Mouse (Mus musculus) kidney, adult 9 months (tissue): ENCODE results near the gene Ifitm2.

Experiments used
- DNase-seq: peaks from one replicate; pipeline ENCODE4 v3.0.0; 2022

The Ifitm2 gene

DNA sequence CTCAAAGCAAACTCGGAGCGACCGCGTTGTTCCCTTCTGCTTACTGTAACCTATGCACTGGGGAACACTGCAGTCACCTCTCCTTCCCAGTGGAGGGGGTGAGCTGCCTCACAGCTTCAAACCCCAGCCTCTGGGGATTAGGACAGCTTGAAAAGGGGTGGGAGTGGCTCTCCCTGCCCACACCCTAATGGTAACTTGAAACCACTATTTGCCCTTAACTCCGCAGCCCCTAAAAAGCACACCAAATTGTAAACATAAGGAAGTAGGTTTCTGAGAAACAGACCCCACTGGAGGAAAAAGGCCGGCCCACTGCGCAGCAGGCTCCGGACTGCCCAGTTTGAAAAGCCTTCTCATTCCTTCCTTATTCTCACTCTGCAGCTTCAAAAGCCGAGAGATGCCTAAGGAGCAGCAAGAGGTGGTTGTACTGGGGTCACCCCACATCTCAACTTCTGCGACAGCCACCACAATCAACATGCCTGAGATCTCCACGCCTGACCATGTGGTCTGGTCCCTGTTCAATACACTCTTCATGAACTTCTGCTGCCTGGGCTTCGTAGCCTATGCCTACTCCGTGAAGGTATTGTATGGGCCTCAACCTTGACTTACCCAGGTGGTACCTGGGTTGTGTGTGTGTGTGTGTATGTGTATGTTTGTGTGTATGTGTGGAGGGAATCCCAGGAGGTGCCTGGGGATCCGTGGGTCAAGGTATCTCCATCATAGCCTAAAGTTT, 12.2 kb upstream of the Ifitm2 start:
- DNase-seq = no peak

DNA sequence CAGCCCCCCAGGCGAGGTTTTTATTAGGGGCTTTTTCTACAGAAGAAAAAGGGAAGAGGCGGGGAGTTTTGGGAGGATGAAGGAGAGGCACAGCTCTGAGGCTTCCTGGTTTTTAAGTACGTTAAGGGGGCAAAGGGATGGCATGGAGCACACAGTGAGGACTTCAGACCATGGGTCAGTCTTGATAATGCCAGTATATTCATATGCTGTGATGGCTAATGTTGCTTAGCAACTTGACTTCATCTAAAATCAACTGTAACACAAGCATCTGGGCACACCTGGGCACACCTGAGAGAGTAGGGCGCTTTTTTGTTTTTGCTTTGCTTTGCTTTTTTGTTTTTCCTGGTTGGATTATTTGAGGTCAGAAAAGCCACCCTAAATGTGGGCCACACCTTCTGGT, 11.1 kb upstream of the Ifitm2 start, which contains the start of gene Ifitm1:
Gene Ifitm1, plus strand, starts transcription at position 301 of the 400 bp plus-strand sequence.
- DNase-seq = no peak

DNA sequence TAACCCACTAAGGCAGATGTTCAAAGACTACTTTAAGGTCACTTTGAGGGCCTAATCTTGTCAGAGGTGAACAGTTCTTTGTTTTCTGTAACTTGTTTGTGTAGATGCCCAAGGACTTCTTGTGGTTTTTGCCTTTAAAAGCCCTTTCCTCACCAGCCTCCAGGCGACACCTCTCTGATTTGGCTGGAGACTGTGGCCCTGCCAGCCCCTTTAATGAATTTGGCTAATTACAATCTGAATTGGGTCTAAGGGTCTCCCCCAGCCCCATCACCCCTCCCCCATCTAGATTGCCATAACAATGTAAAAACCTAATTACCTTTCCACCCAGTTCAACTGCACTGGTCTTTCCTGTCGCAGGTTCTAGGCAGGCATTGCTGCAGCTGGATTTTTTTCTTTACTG, 6.9 kb upstream of the Ifitm2 start:
- DNase-seq = no peak

DNA sequence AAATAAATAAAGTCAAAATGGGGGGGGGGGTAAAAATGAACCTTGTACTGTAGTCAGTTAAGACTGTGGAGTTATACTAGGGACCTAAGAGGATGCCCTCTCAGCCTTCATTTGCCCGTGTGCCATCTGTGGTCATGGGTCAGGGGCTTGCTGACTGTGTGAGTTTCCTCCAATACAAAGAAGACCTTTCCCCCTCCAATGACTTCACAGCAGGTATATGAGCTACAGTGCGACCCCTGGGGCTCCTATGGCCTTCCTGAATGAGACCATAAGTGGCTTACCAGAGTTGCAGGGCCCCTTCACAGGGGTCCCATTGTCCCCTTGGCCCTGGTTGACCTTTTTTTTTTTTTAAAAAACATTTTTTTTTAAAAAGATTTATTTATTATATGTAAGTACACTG, 5.6 kb upstream of the Ifitm2 start:
- no peak for DNase-seq

DNA sequence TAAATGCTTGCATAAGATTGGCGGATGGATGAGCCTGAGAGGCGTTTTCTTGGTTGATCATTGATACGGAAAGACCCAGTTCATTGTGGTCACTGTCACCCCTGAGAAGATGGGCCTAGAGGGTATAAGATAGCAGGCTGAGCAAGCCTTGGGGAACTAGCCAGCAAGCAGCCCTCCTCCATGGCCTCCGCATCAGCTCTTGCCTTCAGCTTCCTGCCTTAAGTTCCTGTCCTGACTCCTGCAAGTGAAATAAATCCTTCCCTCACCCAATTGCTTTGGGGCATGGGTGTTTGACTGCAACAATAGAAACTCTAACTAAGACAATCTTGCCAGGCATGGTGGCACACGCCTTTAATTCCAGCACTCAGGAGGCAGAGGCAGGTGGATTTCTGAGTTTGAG, 4.2 kb upstream of the Ifitm2 start:
- no peak for DNase-seq

DNA sequence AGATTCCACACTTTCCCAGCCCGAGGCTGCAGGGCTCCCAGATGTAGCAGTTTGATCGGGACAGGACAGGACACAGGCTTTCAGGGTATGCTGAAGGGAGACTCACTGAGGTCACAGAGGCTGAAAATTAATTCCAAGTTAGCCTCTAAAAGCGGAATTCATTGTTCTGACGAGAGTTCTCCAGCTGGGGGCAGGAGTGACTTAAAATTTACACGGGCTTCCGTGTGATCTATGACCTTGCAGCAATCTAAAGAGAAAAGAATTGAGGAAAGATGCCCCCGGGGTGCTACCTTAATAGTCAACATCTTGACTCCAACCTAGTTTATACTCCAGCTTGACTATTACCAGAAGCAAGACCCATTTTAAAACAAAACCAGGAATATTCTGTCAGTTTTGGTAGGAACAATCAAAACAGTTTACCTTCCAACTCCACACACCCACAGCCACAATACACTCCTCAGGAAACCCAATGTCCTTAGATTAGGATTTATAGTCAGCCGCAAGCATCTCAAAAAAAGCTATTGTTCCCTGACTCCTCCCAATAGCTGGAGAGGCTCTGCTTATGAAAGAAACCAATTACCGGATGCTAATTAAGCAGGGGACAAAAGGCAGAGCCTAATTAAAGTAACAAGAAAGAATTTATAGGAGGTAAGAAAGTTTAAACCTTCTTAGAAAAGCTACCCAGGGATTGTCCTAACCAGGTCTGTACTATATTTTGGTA, 3.6 kb upstream of the Ifitm2 start:
- DNase-seq = peak; percentile 77

DNA sequence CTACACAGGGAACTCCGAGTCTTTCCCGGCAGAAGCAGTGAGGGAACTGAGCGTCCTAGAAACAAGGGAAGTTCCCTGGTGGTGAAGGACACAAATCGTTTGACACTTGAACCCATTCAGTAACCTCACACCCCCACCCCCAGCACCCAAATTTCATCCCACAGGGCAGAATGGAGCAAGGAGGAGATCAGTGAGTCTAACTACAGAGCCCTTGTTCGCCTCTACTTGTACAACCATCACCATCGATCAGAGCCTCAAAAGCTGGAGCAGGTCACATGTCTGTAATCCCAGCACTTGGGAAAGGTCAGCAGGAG, 726 bp upstream of the Ifitm2 start:
- peak; percentile 22 for DNase-seq

DNA sequence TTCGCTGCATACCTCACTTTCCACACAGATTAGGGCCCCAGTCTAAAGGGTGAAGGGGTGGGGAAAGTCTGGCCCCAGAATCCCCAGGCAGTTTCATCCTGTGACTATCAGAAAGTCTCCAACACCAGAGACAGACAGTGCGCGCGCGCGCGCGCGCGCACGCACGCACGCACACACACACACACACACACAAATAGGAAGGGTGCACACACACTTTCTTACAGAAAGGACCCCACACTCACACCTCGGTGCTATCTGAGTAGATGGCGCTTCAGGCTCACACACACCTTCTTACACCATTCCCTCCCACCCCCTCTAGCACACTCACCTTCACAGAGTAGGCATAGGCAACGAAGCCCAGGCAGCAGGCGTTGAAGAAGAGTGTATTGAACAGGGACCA, 445 bp downstream of the Ifitm2 start:
- no peak for DNase-seq

DNA sequence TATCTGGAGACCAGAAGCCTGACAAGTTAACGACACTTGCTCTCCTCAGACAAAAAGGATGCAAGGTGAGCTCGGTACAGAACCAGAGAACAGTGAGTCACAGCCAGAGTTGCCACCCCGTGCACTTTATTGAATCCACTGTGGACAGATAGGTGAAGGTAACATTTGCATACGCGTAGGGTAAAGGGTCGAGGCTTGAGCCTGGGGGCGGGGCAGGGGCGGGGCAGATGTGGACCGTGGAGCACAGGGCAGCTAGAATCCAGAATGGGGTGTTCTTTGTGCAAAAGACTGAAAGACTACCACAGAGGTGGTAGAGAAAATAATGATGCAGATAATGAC, 1.1 kb downstream of the Ifitm2 start:
- DNase-seq = peak; percentile 18

DNA sequence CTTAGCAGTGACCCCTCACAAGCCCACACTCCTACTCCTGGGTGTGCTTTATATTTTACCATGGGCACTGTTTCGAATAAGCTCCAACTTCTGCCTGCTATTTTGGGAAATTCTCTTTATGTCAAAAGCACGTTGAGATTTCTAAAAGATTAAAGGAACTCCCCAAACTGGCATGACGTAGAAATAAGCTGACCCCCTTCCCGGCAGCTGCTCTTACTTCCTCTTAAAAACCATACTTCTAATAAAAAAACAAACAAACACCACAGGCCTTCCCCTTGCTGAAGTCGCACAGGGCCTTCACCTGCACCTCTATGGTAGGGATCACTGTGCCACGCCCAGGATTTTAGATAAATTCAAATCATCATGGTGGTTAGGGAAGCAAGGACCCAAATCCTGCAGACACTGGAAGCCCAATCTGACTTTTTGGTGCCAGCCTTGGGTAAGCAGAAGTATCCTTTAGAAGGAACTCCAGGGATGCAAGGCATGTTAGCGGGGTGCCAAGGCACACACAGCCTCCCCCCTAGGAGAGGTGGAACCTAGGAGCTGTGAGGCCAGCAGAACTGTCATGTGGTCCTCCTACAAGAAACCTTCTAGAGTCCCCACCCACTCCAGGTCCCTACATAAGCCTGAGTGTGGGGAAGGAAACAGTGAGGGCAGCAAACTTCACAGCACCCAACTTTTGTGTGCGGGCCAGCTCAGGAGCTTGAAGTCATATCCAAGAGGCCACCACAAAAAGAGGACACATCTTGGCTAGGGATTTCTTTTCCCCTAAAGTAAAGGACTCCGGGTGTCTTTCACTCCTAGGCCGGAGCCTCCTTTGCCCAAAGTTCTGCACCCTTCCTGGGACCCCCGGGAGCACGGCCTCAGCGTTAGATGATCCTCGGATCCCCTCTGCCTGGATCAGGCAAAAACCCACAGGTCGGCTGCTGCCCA, 1.7 kb downstream of the Ifitm2 start:
- DNase-seq = peak; percentile 27

DNA sequence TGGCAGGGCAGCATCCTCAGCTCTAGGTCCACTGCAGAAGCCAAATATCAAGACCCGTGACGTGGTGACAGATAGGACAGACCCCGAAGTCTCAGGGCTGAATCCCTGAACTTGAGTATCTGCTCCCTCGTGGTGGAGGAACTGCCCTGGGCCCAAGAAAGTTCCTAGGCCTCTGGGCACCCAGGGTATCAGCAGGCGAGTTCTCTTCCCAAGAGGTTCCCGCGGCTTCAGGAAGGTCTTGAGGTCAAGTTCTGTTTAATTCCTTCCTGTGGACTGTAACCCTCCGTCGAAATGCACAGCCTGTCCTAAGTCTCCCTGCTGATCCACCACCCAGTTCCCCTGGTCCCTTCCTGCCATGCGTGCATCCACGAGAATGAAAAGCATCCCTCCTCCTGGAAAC, 2.7 kb downstream of the Ifitm2 start:
- peak; percentile 28 for DNase-seq

DNA sequence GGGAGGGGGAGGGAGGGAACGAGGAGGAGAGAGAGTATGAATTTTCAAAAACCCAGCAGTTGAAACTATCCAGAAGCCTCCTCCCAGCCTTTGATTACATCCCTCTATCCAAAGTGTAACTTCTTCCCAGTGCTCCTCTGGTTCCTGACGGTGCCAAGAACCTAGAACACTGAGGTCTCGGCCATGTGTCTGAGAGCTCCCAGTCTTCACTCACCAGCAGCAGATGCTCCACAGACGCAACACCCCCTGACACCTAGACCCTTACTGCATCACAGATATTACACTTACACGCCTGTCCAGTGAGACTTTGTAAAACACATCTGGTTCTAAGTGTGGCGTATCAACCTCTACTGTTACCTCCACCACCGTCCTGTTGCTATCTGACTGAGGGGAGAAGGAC, 3.3 kb downstream of the Ifitm2 start:
- DNase-seq = no peak

DNA sequence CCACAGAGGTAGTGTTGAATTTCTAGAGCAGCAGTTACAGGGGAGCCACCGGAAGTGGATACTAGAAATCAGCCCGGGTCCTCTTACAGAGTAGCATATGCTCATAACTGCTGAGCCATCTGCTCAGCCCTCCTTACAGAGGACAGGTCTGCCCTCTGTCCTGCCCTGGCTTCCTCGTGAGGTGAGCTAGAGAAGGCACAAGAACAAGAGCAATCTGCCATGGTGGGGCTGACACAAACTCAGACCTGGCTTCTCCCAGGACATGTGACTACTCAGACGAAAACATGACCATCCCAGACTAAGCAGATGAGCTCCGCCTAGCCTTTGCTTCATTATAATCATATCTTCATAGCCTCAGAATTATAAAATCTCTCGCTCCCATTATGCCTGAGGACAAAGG, 4.0 kb downstream of the Ifitm2 start:
- DNase-seq = peak; percentile 8

DNA sequence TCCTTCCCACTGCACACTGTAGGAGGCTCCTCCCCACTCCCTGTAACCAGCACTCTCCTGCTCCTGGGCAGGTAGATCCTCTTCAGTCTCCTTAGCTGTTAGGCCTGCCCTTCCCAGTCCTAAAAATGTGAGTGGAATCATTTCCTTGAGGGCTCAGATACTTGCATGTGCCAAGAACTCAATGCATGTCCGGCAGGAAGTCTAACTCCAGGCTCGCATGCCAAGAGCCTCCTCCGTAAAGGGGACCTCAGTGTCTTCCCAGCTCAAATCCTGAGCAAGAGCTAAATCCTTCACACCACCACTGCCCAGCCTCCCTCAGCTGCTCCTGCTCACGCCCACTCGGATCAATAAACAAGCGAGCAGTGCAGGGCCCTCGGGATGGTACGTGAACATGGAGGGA, 4.7 kb downstream of the Ifitm2 start:
- DNase-seq = peak; percentile 67

DNA sequence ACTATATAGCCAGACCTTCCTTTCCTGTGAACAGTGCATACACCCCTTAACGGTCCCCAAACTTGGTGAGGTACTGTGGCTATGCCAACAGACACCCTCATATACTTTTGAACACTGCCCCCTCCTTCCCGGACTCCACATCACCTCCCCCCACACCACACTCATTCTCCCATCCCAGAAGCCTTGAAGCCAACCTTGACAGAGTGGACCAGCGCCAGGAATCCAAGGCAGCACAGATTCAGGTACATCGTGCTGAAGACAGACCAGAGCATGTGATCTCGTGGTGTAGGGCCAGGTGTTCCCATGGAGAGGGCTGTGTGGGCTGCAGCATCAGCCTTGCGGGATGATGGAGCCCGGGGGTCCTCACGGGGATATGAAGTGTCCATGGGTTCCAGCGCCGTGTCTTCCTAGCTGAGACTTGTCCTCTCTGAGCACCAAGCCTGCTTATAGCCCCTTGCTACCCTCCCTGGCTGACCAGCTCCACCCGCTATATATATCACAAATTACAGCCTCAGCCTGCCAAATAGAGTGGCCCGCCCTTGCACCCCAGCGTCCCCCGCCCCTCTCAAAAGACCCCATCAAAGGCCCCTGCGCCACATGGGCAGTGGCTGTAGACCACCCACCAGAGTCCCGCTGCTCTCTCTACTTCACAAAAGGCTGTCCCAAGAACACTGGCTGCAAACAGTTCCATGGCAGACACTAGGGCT, 5.8 kb downstream of the Ifitm2 start, which contains the start of gene Ifitm5:
Gene Ifitm5, minus strand, starts transcription at position 468 of the 707 bp plus-strand sequence.
- peak; percentile 7 for DNase-seq

DNA sequence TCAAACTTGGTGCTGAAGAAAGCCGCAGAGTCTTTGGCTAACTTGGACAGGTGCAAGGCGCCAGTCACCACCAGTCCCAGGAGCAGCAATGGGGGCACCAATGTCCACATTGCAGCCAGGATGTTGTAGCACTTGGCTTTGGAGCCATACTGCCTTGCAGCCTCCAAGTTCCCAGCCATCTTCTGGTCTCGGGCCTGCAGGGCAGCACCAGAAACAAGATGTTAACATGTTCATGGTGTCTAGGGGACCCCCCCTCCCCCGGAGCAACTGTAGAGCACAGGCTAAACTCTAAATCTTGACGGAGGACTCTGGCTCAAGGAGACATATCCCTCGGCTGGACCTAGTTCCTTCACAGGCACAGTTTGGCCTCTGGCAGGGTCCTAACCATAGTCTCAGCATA, 6.5 kb downstream of the Ifitm2 start:
- no peak for DNase-seq

DNA sequence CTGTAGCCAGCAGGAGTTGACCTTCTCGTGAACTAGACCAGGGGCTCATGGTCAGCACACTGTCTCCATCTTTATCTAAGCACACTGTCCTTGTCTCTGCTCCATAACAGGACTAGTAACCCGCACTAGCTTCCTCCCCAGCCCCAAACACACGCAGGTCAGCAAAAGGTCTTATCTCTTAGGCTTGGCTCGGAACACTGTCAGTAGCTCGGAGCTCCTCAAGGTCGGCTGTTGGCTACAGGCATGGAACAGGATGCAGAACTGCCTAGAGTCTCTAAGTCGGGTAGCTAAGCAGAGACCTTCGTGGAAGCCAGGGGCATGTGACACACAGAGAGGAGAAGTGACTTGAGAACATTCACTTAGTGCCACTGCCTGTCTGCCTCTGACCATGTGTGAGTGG, 7.6 kb downstream of the Ifitm2 start:
- DNase-seq = peak; percentile 19

DNA sequence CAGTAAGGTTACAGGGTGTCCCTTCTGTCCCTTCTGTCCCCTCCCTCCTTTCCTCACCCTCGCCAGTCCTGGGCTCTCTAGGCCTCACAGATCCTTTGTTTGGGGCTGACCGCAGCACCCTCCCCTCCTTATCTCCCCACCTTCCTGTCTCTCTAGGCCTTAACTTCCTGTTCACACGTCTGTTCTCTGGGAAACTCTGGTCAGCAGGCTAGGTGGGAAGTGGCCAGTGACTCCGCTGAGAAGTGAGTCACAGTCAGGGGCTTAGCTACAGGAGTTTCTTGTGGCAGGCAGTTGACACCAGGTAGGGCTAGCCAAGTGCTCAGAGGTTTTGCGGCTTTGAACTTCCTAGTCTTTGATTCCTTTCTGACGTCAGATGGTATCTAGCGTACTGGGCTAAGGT, 8.8 kb downstream of the Ifitm2 start:
- DNase-seq = peak; percentile 34

DNA sequence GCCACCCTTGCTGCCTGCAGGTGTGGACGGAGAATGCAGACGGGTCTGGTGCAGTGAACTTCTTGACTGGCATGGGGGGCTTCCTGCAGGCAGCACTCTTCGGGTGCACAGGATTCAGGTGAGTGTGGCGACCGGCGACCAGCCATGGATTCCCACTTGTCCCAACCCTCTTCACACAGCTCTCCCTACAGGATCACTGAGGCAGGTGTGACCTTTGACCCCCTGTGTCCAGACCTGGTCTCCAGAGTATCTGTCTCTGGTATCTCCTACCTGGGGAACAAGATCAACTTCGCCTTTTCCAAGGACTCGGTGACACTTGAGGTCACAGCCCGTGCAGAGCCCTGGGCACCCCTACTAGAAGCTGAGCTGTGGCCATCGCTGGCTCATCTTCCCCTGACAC, 9.5 kb downstream of the Ifitm2 start:
- peak; percentile 12 for DNase-seq

DNA sequence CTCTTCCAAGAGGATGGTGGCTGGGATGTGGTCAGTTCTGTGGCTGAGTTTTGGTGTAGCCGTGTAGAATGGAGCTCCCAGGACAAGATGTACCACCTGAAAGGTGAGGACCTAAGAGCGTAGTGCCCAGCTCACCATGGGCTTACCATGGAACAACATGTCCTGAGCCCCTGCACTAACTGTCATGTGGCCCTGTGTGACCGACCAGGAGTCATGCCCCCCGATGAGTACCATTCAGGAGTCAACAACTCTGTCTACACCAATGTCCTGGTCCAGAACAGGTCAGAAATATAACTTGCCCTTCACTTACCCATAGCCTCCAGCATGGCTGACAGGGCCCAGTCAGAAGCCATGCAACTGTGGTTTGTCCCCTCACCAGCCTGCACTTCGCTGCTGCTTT, 10.5 kb downstream of the Ifitm2 start:
- DNase-seq = no peak

DNA sequence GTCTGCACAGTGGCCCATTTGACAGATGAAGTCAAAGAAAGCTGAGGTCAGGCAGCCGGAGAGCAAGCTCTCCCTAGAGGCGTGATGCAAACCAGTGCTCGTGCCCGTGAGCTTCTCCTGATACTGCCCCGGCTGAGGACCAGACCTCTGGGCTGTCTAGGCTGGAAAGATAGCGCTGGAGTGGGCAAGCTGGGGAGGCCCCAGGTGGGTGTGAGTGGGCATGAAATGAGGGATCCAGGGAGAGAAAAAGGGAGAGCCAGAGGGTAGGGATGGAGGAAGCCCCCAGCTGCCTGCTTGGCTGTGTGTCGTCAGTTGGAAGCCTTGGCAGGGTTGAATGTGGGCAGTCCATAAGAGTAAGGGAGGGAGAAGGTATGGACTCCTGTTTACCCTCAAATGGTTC, 11.6 kb downstream of the Ifitm2 start:
- no peak for DNase-seq

DNA sequence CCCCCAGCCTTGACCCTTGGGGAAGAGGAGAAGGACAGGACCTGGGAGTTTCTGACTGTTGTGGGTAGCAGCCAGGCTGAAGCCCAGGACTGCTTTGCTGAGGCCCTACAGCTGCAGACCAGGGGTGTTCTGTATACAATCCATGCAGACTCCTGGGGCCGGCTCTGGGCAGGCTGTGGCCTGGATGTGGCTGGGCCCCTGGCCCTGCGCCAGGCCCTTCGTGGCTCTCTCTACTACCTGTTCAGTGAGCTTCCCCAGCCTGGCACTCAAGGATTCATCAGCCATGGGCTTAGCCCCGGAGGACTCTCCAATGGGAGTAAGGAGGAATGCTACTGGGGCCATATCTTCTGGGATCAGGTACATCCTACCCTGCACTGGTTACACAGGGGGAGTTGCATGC, 12.4 kb downstream of the Ifitm2 start:
- DNase-seq = peak; percentile 12

DNA sequence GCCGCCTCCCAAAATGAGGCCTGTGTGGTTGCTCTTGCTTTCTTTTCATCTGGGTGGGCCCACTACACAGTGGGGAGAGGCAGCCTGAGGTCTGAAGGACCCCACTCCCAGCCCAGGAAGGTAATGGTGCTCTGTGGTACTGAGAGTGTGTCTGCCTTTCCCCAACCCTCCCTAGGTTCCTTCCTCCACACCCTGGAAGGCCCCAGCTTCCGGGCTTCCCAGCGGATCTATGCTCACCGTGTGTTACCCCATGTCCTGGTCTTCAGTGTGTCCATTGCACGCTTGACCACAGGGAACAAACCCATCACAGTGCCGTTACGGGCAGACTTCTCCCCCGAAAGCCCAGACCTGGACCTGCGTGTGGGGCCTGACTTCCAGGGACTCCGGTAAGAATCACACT, 13.0 kb downstream of the Ifitm2 start:
- DNase-seq = no peak
